Mouse (Mus musculus) liver, embryonic 11.5 days (tissue): ENCODE measurements around the gene Nipal4. TPM values are rescaled to one million over a fixed set of nuclear protein-coding genes. Genes with fewer than 3 reads are reported as not detected.

ENCODE experiments used
- microRNA-seq: library from miRNA; unstranded; fragments of <30 nt; microRNA quantifications from one replicate; pipeline ENCODE4, GENCODE M21; 2017; ENCODE audit warnings: borderline number of aligned reads
- polyA plus RNA-seq: library from polyadenylated mRNA; unstranded; fragments of >200 nt; fragmentation: Nextera tagmentation; extraction: Ambion mirVana; gene quantifications from 2 replicates; pipeline ENCODE4 v1.2.1, GENCODE M21; 2014

The Nipal4 gene
- polyA plus RNA-seq, 1 experiment from 2014 or later: 0.33 TPM

Small RNA genes within 50 kb of the gene (microRNA-seq; reads per million reads assigned to microRNA genes)
- gene Mir7239 (not detected), gene Mir8100 (not detected)

Other genes with a start within 250 kb of the Nipal4 start
- 7.3 and 8.3 TPM in 2 replicates for gene Lsm11, start 221.6 kb downstream of the Nipal4 start, polyA plus RNA-seq
- gene Thg1l, start 211.0 kb downstream of the Nipal4 start, polyA plus RNA-seq: 18.2 and 19.1 TPM in 2 replicates
- 0.05 and 0.08 TPM in 2 replicates for gene Sox30, start 186.2 kb downstream of the Nipal4 start, polyA plus RNA-seq
- gene Gm12166, start 114.2 kb downstream of the Nipal4 start, polyA plus RNA-seq: 5.5 and 6.6 TPM in 2 replicates
- gene Adam19, start 110.5 kb downstream of the Nipal4 start, polyA plus RNA-seq: 8.5 and 8.8 TPM in 2 replicates
- 0.13 TPM in 1 of 2 replicates, not detected in the other for gene Fndc9, start 69.0 kb upstream of the Nipal4 start, polyA plus RNA-seq
- 8.7 and 8.9 TPM in 2 replicates for gene Cyfip2, start 146.4 kb upstream of the Nipal4 start, polyA plus RNA-seq
- 0.05 and 0.14 TPM in 2 replicates for gene Itk, start 223.0 kb upstream of the Nipal4 start, polyA plus RNA-seq
- gene Fam71b, start 230.1 kb upstream of the Nipal4 start, polyA plus RNA-seq: not detected in 2 replicates